Mouse (Mus musculus) CD8-positive naive resting alpha-beta T cell, adult 2 months (primary cell): Measurements from ENCODE around the gene Usp42.

Experiments
- DNase-seq, 2 experiments: peaks; one replicate each; pipeline ENCODE4 v3.0.0; 2022; ENCODE audit warnings: low read depth in 2 of 2, low spot score in 2 of 2

Gene Usp42

GRCm38 (mm10) chr5:143732180-143732891 is at the start of gene Usp42:
TSS of gene Usp42 (minus strand) at chr5:143732280.
- DNase-seq, result peak; percentile 87 to 89

DNA sequence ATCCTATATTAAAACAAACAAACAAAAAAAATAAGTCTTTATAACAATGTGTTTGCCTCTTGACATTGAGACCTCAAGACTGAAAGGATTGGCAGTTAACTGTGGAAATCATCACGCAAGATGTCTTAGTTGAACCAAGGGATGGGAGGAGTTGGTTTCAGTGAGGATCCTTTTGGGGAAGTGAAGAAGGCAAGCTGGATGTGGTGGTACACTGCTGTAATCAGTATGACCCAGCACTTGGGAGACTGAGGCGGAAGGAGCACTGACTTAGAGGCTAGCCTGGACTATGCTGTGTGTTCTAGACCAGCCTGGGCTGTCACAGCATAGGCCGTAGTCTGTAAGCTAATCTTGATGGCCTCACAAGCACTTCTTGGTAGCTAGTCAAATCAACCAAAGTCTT is 28.4 kb upstream of the Usp42 start:
- DNase-seq, result no peak

- DNase-seq, result no peak
Measured at GRCm38 (mm10) chr5:143759554-143759953, 27.5 kb upstream of the Usp42 start.

DNA sequence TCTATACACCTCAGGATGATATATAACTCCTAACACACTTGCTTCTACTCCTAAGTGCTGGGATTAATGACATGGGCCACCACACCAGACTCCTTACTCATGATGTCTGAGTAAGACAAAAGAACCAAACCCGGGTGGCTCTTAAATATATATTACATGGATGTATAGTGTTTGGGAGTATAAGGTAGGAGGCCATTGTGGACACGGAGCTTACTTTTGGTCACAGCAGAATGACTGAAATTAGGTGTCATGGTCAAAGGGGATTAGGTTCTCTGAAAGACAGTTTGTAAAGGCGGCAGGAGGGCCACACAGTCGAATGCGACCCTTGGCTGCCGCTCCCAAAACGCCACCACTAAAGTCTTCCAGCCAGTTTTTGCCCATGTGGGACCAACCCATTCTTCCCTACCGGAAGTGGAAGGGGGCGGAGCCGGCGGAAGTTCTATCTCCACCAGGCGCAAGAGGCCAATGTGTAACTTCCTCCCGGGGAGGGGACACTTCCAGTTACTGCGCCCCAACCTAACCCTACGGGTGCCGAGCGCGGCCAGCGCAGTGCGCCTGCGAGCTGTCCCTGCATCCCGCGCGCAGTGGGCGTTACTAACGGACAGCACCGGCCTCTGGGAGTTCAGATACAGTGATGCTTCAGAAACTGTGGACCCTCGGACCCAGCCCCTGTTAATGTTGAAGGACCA is 25.8 kb upstream of the Usp42 start:
- peak; percentile 42 to 46 for DNase-seq

GRCm38 (mm10) chr5:143755529-143756141 is 23.6 kb upstream of the Usp42 start:
- no peak for DNase-seq

DNA sequence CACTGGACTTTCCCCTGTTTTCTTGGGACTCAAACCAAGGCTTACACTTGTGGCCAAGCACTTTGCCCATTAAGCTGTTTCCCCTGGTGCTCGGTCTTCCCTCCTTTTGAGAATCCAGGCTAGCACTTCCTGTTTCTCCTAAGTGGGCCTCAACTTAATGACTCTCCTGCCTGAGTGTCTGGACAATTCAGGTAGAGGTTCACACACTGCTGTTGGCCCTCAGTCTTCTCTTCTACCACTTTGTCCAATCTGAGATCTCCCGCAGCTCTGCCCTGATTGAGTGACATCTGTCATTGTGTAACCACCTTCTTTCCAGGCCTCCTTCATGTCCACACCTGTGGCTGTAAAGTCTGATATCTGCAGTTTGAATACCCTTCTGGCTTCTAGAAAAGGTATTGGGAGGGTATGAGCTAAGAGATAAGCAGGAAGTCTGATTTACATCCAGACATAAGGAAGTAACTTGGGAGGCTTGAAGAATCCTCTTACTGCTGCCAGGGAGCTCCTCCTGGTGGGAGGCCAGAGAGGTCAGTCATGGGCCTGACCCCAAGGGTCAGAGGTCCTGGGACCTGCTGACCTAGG is 17.6 kb upstream of the Usp42 start:
- no peak for DNase-seq

- peak; percentile 1 to 2 for DNase-seq
Measured at GRCm38 (mm10) chr5:143731483-143732112, 482 bp downstream of the Usp42 start.

GRCm38 (mm10) chr5:143730915-143731314 is 1.2 kb downstream of the Usp42 start:
- DNase-seq, result peak in 1 of 2 experiments; percentile 14

DNA sequence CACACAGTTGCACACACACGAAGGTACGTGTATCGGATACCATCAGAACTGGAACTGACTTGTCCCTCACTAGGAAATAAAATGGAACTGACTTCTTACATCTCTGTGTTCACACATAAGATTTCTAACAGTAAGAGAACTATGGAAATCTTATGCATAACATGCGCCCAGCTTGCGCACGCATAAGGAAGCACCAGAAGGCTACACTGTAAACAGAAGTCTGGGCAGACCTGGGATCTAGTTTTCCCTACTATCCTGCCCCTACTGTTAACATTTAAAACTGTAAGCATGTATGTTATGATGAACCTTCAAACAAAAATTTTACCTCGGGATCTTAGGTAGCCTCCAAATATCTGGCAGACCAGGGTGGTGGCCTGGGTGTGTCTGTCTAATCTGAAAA is 10.1 kb downstream of the Usp42 start:
- DNase-seq, result no peak

DNA sequence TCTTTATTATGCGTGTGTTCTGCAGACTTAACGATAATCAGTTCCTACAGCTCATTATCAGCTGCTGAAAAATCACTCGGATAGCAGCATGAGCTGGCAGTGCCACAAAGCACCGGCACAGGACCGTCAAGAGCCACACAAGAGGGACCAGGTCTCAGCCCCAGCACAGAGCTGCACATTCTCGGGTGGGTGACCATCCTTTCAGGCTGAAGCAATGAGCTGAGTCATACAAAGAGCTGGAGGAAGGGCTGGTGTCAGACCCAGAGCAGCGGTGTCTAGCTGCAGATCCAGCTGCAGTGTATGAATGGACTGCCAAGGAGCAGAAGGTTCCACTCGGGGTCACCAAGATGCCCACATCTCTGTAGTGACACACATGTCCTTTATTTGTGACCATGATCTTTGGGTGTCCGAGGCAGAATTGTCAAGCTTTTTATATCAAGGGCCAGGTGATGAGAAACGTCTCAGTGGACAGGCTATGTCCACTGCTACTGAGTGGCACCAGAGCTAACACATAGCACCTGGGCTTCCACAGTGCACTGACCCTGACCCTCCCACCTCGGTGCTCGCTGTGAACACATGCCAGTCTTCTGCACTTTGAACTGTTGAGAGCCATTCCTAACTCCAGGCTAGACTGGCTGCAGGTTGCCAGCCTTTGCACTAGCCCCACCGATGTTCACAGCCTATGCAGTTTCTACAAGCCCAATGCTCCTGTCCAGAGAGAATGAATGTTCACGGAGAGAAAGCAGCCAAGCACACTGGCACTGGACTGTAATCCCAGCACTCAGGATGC is 19.9 kb downstream of the Usp42 start:
- no peak for DNase-seq

DNA sequence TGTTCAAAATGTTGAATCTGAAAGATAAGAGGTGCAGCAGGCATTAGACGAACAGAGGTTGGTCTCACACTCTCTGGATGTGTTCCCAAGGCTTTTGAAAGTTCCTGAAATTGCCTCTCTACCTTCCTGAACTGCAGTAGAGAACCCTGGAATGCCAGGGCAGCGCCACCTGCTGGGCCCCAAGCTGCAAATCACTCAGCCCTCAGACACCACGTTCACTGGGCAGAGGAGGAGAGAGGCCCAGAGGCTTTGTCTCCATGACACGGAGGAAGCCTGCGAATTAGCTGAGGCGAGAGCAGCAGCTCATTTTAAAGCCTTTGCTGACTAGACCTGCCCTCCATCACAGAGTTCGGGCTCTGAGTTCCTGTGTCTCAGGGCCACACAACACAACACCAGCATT is 20.8 kb downstream of the Usp42 start:
- DNase-seq, result no peak

DNA sequence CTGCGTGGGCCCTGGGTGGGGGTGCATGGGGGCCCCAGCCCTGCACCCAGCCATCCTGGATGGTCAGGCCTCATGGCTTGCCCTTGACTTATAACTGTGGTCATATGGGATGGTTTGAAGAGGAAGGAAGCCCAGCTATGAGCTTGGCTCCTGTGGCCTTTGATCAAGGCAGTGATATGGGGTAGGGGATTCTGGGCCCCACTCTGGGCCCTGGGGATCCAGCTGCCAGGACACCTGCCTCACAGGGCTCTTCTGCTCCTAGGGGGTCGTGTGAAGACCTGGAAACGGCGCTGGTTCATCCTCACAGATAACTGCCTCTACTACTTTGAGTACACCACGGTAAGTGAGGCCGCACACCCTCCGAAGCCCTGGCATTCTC is 25.3 kb downstream of the Usp42 start:
- DNase-seq, result no peak

DNA sequence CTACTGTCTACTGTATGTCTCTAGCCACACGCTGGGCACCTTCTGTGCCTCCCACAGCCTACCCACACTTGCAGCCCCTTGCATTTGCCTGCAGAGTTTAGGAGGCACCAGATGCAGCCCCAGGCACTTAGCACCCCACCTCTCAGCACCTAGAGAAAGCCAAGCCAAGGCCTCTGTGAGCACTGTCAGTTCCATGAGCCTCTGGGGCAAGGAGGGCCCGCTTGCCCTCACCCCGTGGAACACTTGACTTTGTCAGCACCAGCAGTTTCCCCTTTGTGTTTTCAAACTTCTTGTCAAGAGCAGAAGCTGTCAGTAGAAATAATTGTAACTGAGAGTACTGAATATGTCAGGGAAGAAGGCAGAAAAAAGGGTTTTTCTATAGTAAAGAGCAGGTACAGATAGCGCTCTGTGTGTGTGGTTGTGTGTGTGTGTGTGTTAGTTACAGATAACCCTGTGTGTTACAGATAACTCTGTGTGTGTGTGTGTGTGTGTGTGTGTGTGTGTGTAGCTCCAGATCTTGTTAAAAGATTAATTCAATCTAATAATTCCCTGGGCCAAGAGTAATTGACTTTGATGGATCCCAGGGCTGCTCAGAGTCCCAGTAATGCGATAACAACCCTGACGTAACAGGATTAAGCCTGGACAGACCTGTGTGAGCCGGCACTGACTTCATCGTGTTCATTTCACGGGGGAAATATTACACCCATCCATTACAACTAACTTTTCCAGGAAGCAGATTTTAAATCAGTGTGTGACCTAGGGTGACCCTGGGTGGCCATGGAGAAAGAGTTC is 25.9 kb downstream of the Usp42 start:
- DNase-seq, result no peak

- DNase-seq, result no peak
Measured at GRCm38 (mm10) chr5:143705659-143705982, 26.5 kb downstream of the Usp42 start.

GRCm38 (mm10) chr5:143704875-143705658 is 27.0 kb downstream of the Usp42 start:
- no peak for DNase-seq

GRCm38 (mm10) chr5:143701074-143701473 is 31.0 kb downstream of the Usp42 start:
- DNase-seq, result no peak

DNA sequence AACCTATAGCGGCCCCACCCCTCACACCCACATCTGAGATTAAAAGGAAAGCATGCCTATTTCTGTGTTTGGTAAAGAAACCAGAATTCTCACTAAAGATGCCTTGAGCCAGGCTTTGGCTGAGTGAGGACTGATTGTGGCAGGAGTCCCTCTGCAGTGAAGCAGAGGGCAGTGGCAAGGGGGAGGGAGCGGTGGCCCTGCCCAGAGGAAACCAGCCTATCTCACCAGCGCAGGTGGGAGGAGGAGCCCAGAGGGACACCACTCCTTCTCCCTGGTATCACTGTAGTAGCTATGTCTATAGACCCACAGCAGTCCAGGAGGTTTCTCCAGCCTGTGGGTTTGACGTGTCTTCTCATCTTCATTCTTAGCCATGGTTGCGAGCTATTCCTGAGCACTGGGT is 31.8 kb downstream of the Usp42 start:
- DNase-seq, result no peak

- no peak for DNase-seq
Measured at GRCm38 (mm10) chr5:143698454-143698853, 33.6 kb downstream of the Usp42 start.

- DNase-seq, result no peak
Measured at GRCm38 (mm10) chr5:143696323-143696722, 35.8 kb downstream of the Usp42 start.
